Mouse (Mus musculus) embryonic facial prominence, embryonic 12.5 days (tissue): ENCODE data around the gene Stat2. TPM values are rescaled to one million over a fixed set of nuclear protein-coding genes. Genes with fewer than 3 reads are reported as not detected.

Experiments used
- ATAC-seq: fragments of 200-750 bp; cut with Nextera tagmentation; 2 replicates; pipeline ENCODE4 v1.8.0; 2017; ENCODE audit not compliant: insufficient number of reproducible peaks, insufficient read depth, low FRiP score, low TSS enrichment
- H3K27ac ChIP-seq: fragments of 300-500 bp; sonication (generic); 2 replicates; pipeline ENCODE4 v1.5.1; 2016; ENCODE audit warnings: mild to moderate bottlenecking
- H3K27me3 ChIP-seq: fragments of 300-500 bp; sonication (generic); 2 replicates; pipeline ENCODE4 v1.6.1; 2016; ENCODE audit warnings: mild to moderate bottlenecking, moderate library complexity
- H3K36me3 ChIP-seq: fragments of 300-500 bp; sonication (generic); 2 replicates; pipeline ENCODE4 v1.6.1; 2016; ENCODE audit warnings: mild to moderate bottlenecking
- H3K4me1 ChIP-seq: fragments of 300-500 bp; sonication (generic); 2 replicates; pipeline ENCODE4 v1.6.1; 2016
- H3K4me2 ChIP-seq: fragments of 300-500 bp; sonication (generic); replicated peaks from 2 replicates; pipeline ENCODE4 v1.6.1; 2016; ENCODE audit warnings: mild to moderate bottlenecking, moderate library complexity
- H3K4me3 ChIP-seq: fragments of 300-500 bp; sonication (generic); 2 replicates; pipeline ENCODE4 v1.5.1; 2016; ENCODE audit warnings: mild to moderate bottlenecking
- H3K9ac ChIP-seq: fragments of 300-500 bp; sonication (generic); 2 replicates; pipeline ENCODE4 v1.6.1; 2016; ENCODE audit warnings: mild to moderate bottlenecking, moderate library complexity
- H3K9me3 ChIP-seq: fragments of 300-500 bp; sonication (generic); 2 replicates; pipeline ENCODE4 v1.6.1; 2016; ENCODE audit warnings: mild to moderate bottlenecking, moderate library complexity
- WGBS: fragments of 180-500 bp; shearing (Covaris S2); methylation state at CpG from one replicate; pipeline ENCODE4 v1.1.7; 2016; 5-methylcytosine and 5-hydroxymethylcytosine counted together
- polyA plus RNA-seq: library from polyadenylated mRNA; unstranded; fragments of >200 nt; fragmentation: Nextera tagmentation; extraction: Ambion mirVana; gene quantifications from 2 replicates; pipeline ENCODE4 v1.2.1, GENCODE M21; 2016

Gene Stat2
- polyA plus RNA-seq, 1 experiment from 2014 or later = 20.9 TPM

DNA sequence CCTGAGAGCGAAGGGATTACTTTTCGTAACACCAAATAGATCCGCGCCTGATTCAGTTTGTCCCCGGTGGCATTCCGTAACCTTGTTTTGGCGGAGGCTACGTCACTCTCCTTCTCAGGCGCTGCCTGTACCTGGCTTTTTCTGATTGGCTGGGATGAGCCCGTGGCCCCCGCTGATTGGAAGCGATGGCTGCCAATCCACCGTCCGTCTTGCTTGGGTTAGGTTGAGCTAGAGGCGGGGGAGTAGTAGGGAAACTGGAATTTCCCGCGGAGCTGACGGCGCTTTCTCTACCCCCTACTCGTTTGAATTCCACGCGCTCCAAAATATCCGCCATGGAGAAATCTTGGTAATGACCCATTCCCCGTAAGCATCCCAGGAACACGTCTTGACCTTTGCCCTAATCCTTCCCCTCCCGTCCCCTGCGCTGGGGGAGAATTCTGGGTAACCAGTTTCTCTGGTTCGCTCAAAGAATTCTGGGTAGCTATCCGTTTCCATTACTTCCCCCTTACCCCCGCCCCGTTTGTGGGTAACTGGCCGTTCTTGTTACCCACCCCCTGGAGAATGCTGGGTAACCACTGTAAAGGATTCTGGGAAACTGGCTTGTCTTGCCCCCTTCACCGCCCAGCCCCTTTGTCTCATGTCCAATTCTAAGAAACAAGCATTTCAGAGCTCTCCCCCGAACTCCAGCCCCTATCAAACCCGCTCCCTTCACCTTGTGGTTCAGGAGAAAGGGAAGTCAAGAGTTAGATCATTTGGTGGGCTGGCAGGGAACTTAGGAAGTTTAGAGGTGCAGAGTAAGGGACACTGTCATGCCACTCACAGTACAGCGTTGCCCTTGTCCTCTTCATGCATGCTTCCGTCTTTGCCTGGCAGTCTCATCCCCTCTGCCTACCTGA, 33.0 kb downstream of the Stat2 start, which contains the start of gene Pan2:
Pan2 (plus strand) TSS at position 210 of the 896 bp plus-strand sequence.
- ATAC-seq = peak; percentile 98
- WGBS = 2% methylated on average over 37 of the region's 37 CpGs
- Histone ChIP-seq H3K9me3 (no peaks in the 10 kb centered on the region), H3K4me3 (peak within 1 kb of the TSS; percentile 53), H3K27ac (peak within 1 kb of the TSS; percentile 95), H3K36me3 (peaks cover 6% of the 10 kb centered on the region), H3K27me3 (no peaks in the 10 kb centered on the region), H3K4me1 (peaks cover 10% of the 10 kb centered on the region), H3K9ac (peak within 1 kb of the TSS; percentile 79), H3K4me2 (peak within 1 kb of the TSS; percentile 65)

DNA sequence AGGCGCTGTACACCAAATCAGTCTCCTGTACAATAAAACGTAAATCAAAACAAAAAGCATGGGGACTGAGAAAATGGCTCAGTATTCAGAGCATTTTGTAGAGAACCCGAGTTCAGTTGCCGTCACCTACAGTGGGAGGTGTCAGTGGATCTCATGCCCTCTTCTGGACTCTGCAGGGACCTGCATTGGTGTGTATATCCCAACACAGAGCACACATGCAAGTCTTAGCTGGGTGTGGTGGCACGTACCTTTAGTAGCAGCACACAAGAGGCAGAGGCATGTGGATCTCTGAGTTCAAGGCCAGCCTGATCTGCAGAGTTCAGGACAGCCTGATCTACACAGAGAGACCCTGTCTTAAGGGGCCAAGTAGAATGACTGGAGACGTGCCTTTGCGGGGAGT, 39.3 kb downstream of the Stat2 start:
- H3K9me3 ChIP-seq = no peaks in the 10 kb centered on the region
- H3K4me1 ChIP-seq = no peaks in the 10 kb centered on the region
- no peak overlapping the region for H3K4me2 ChIP-seq
- no peak overlapping the region for H3K9ac ChIP-seq
- ATAC-seq = 0 out of 2 replicates have a peak, but pooled peaks have one; percentile 36
- H3K27me3 ChIP-seq = no peaks in the 10 kb centered on the region
- peaks cover 64% of the 10 kb centered on the region for H3K36me3 ChIP-seq
- H3K4me3 ChIP-seq = no peak overlapping the region
- H3K27ac ChIP-seq = no peak overlapping the region
- 87% methylated on average over 7 of the region's 7 CpGs for WGBS

DNA sequence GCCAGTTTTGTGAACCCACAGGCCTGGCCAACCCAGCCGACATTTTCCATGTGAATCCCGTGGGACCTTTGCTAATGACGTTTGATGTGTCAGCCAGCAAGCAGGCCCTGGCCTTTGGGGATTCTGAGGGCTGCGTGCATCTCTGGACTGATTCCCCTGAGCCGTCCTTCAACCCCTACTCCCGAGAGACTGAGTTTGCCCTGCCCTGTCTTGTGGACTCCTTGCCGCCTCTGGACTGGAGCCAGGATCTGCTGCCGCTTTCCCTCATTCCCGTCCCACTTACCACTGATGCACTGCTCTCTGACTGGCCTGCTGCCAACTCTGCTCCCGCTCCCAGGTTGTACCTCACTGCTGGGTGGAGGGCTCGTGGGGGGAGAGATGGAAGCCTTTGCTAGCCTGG, 39.8 kb downstream of the Stat2 start:
- no peaks in the 10 kb centered on the region for H3K9me3 ChIP-seq
- H3K27me3 ChIP-seq = no peaks in the 10 kb centered on the region
- 77% methylated on average over 11 of the region's 11 CpGs for WGBS
- H3K4me3 ChIP-seq = no peak overlapping the region
- H3K9ac ChIP-seq = no peak overlapping the region
- 0 out of 2 replicates have a peak overlapping the region, but pooled peaks have one; percentile 23 for H3K27ac ChIP-seq
- no peak for ATAC-seq
- H3K36me3 ChIP-seq = peaks cover 70% of the 10 kb centered on the region
- no peaks in the 10 kb centered on the region for H3K4me1 ChIP-seq
- no peak overlapping the region for H3K4me2 ChIP-seq

DNA sequence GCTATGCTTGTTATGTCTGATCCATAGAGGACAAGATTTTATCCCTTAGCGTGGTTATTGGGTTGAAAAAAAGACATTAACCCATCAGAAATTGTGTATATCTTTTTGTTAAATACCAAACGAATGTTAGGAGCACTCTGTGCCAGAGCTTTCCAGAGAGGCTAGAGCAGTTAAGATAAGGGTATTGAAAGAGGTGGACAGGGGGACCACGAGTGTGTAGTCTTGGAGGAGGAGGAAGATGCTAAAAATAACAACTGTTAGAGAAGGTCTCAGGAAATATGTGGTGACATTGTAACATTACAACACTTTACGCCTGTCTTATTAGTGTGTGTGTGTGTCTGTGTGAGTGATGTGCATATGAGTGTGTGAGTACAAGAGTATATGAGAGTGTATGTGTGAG, 40.5 kb downstream of the Stat2 start:
- H3K9me3 ChIP-seq = no peaks in the 10 kb centered on the region
- no peak for ATAC-seq
- H3K36me3 ChIP-seq = peaks cover 77% of the 10 kb centered on the region
- H3K4me3 ChIP-seq = no peak overlapping the region
- 86% methylated on average over 4 of the region's 4 CpGs for WGBS
- no peaks in the 10 kb centered on the region for H3K4me1 ChIP-seq
- no peak overlapping the region for H3K27ac ChIP-seq
- H3K27me3 ChIP-seq = no peaks in the 10 kb centered on the region
- no peak overlapping the region for H3K9ac ChIP-seq
- no peak overlapping the region for H3K4me2 ChIP-seq

DNA sequence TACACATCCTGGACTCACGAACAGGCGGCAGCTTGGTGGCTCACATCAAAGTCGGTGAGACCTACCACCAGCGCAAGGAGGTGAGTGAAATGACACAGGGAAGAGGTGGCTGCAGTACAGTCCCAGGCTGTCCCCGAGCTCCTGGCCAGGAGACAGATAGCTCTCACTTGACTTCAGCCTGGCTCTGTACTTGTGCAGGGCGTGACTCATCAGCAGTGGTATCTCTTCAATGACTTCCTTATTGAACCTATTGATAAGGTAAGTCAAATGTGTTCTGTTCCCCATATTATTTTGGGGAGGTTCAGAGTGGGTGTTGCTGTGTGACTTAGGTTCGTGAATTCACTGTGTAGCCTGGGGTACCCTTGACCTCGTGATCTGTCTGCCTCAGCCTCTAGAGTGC, 45.2 kb downstream of the Stat2 start:
- Histone ChIP-seq H3K9ac (no peak overlapping the region), H3K4me2 (no peak overlapping the region), H3K36me3 (peaks cover 91% of the 10 kb centered on the region), H3K9me3 (no peaks in the 10 kb centered on the region), H3K4me1 (no peaks in the 10 kb centered on the region), H3K27ac (no peak overlapping the region), H3K27me3 (no peaks in the 10 kb centered on the region), H3K4me3 (no peak overlapping the region)
- 90% methylated on average over 8 of the region's 8 CpGs for WGBS
- no peak for ATAC-seq

DNA sequence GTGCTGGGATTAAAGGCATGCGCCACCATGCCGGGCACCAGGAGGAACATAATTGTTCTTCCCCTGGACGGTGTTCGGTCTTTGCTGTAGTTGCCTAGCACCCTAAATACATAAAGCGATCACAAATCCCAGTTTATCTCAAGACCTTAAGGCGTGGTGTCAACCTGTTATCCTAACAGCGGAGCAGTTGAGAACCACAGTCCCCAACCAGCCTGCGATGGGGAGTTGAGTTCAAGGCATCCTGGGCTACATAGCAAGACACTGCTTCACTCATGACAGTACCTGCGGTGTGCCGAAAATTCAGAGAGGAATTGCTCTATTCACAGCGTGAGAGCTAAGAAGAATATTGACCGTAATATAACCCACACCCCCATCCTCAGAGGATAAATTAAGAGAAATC, 51.3 kb downstream of the Stat2 start:
- Histone ChIP-seq H3K4me1 (peaks cover 10% of the 10 kb centered on the region), H3K4me2 (peak overlapping the region; percentile 80), H3K27ac (peak overlapping the region; percentile 13; the same call in 1 of the 2 replicates), H3K27me3 (no peaks in the 10 kb centered on the region), H3K9me3 (no peaks in the 10 kb centered on the region), H3K36me3 (peaks cover 62% of the 10 kb centered on the region), H3K9ac (0 out of 2 replicates have a peak overlapping the region, but pooled peaks have one; percentile 93), H3K4me3 (peak overlapping the region; percentile 76)
- ATAC-seq = no peak
- 60% methylated on average over 12 of the region's 12 CpGs for WGBS

DNA sequence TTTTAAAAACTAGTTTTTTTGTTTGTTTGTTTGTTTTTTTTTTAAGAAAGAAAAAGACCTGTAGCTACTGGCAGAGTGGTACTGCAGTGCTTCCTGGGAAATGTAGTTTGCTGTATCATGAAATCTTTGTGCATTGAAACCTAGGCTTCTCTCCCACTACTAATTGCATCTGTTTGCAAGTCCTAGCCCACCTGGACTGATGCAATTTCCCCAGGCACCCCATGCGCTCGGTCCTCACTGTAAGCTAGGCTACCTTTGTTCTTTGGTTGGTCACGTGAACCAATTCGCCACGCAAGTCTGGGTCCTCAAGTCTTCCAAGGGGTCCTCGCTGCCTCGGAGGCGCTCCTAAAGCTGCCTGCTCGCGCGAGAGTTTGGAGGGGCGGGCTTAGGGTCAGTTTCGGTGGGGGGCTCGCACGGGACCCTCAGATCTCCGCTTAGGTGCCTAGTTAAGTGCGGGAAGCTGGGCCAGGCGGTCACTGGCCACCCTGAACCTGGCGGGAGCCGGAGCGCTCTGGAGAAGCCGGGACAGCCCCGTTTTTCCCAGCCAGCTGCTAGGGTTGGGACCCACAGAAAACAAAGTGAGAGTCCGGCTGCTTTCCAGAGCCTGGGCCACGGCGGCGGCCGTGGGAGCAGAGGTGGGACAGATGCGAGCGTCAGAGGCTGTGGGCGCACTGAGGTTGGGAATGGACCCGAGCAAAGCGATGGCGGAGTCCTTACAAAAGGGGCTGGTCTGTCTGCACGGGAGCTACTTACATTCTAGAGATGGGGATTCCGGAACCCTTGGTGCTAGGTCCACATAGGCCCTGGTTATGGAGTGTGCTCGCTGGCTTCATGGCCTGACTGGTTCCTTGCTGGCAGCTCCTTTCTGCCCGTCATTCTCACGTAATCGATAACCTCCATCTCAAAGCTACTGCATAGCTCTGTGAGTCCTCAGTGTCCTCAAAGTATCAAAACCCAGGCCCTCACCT, 52.1 kb downstream of the Stat2 start, which contains the start of gene Cnpy2:
Cnpy2 (plus strand) TSS at position 319 of the 968 bp plus-strand sequence.
- Histone ChIP-seq H3K4me3 (peak within 1 kb of the TSS; percentile 76), H3K4me1 (peaks cover 10% of the 10 kb centered on the region), H3K4me2 (peak within 1 kb of the TSS; percentile 80), H3K9me3 (no peaks in the 10 kb centered on the region), H3K27me3 (no peaks in the 10 kb centered on the region), H3K27ac (peak within 1 kb of the TSS; percentile 97), H3K36me3 (peaks cover 62% of the 10 kb centered on the region), H3K9ac (peak within 1 kb of the TSS; percentile 93)
- 0% methylated on average over 40 of the region's 40 CpGs for WGBS
- ATAC-seq = peak; percentile 95

DNA sequence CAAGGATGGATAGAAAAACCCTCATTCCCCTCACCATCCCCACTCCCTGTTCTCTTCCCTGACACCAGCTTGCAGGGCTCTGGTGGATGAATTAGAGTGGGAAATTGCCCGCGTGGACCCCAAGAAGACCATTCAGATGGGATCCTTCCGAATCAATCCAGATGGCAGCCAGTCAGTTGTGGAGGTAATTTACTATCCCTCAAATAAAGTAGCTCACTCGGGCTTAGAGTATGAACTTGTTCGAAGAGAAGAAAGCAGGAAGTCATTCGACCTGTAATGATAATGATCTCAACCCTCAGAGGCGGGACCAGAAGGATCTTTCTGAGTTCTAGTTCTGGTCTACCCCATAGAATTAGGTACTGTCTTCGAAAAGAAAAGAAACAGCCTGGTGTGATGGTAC, 53.2 kb downstream of the Stat2 start:
- Histone ChIP-seq H3K9ac (peak overlapping the region; percentile 93), H3K4me3 (peak overlapping the region; percentile 76), H3K36me3 (peaks cover 62% of the 10 kb centered on the region), H3K27ac (peak overlapping the region; percentile 97), H3K27me3 (no peaks in the 10 kb centered on the region), H3K9me3 (no peaks in the 10 kb centered on the region), H3K4me1 (peaks cover 10% of the 10 kb centered on the region), H3K4me2 (peak overlapping the region; percentile 80)
- 73% methylated on average over 8 of the region's 8 CpGs for WGBS
- no peak for ATAC-seq

DNA sequence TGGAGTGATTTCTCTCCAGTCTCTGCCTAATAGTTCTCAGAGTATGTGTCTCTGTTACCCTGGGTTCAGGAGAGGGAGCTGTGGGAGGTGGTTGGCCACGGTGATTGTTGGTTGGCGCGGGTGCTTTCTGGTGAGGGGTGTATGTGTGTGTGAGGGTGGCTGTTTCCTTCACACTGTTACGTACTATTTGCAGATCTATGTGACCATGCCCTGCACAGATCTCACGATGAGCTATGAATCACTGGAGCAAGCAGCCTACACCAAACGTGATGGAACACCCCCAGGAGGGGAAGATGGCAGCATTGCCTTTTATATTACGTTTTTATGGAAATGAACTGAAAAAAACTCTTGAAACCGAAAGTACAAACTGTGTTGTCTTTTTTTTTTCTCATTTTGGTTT, 56.5 kb downstream of the Stat2 start:
- Histone ChIP-seq H3K9me3 (no peaks in the 10 kb centered on the region), H3K27me3 (no peaks in the 10 kb centered on the region), H3K36me3 (peaks cover 52% of the 10 kb centered on the region), H3K4me2 (no peak overlapping the region), H3K4me3 (no peak overlapping the region), H3K4me1 (peaks cover 10% of the 10 kb centered on the region), H3K27ac (no peak overlapping the region), H3K9ac (no peak overlapping the region)
- ATAC-seq = no peak
- 96% methylated on average over 8 of the region's 8 CpGs for WGBS

DNA sequence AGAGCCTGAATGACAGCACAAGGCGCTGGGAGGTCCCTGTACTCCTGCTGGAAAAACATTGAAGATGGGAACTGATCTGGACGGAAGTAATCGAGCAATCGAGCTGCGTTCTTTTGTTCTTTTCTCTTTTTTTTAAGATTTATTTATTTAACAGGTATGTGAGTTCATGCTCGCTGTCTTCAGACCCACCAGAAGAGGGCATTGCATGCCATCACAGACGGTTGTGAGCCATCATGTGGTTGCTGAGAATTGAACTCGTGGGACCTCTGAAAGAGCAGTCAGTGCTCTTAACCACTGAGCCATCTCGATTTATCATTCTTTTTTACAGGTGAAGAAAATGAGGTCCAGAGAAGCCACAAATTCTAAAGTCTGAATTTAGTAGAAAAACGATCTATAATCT, 57.3 kb downstream of the Stat2 start:
- peaks cover 52% of the 10 kb centered on the region for H3K36me3 ChIP-seq
- H3K27ac ChIP-seq = no peak overlapping the region
- H3K9ac ChIP-seq = no peak overlapping the region
- no peak overlapping the region for H3K4me3 ChIP-seq
- H3K27me3 ChIP-seq = no peaks in the 10 kb centered on the region
- ATAC-seq = no peak
- H3K4me1 ChIP-seq = peaks cover 10% of the 10 kb centered on the region
- H3K4me2 ChIP-seq = no peak overlapping the region
- H3K9me3 ChIP-seq = no peaks in the 10 kb centered on the region
- 91% methylated on average over 10 of the region's 10 CpGs for WGBS
